11 mouse cellular contexts compared by ENCODE assay signal in the genomic region with DNA sequence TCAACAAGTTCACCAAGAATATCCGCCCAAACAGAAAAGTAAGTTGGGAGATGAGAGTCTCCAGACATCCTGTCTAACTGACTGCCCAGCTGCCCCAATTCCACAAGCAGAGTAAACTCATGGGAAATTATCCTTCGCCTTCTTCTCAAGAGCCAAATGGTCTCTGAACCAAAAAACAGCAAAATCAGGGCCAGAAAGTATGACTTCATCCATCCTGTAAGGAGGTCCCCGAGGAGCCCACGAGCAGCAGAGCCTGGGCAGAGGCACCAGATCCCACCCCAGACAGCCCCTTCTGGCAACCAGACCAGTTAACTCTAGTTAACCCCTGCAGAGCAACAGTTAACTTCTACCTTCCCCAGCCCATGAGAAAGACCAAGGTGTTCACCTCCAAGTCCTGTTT. TPM values are rescaled to one million over a fixed set of nuclear protein-coding genes. Genes with fewer than 3 reads are reported as not detected.
DNase-seq lines count a peak whose midpoint lies in the region; ATAC-seq and TF ChIP-seq lines count a peak whose summit lies in the region.
"Had no signal": no experiment of that assay in that cellular context is flagged by ENCODE, and none has a peak within 500 bp of the region (broad histone marks: within the 10 kb centered on the region; RNA-seq: fewer than 3 reads in every experiment).

No protein-coding gene starts in this region.

- 61% methylated on average over 4 of the region's 4 CpGs for WGBS in kidney, postnatal 0 days
- 64% methylated on average over 4 of the region's 4 CpGs for WGBS in liver, postnatal 0 days (ENCODE audit: insufficient replicate concordance)

- H3K4me1 ChIP-seq in kidney, postnatal 0 days (replicated peaks; ENCODE audit: insufficient read depth, low read length): peaks cover 16% of the 10 kb centered on the region; the same call in 1 of the 2 replicates
- peaks cover 26% of the 10 kb centered on the region for H3K4me1 ChIP-seq in liver, postnatal 0 days (ENCODE audit: insufficient read depth)

- peak overlapping the region; percentile 65 for H3K27ac ChIP-seq in kidney, postnatal 0 days
- peak overlapping the region; percentile 37; the same call in 1 of the 2 replicates for H3K27ac ChIP-seq in liver, postnatal 0 days (ENCODE audit: low read depth)

- no peak overlapping the region for H3K4me2 ChIP-seq in kidney, postnatal 0 days (ENCODE audit: low read length)
- H3K4me2 ChIP-seq in liver, postnatal 0 days (ENCODE audit: low read depth, low read length): no peak overlapping the region

- no peak for TF ChIP-seq EP300 in liver, postnatal 0 days (IDR thresholded peaks at IDR 0.05; ENCODE audit: low read depth)

- intact Hi-C loops in heart, postnatal 25 days (cut with DNase I): no loop called here

- no peak for DNase-seq in kidney, postnatal 0 days (ENCODE audit: low spot score)
- no peak for DNase-seq in kidney, adult 18-20 months
- DNase-seq in gastrocnemius, postnatal 25 days: peak; percentile 55
- peak; percentile 41 for DNase-seq in heart, postnatal 25 days (ENCODE audit: low spot score)
- no peak for DNase-seq in liver, postnatal 0 days
- DNase-seq in urinary bladder, postnatal 10 days (ENCODE audit: low spot score): no peak
- DNase-seq: kidney, postnatal 36 days; lung, postnatal 4 days; right cerebral cortex, adult 18-20 months had no signal

- TF ChIP-seq CTCF in kidney, postnatal 0 days (IDR thresholded peaks at IDR 0.05; ENCODE audit: low read depth): no peak
- TF ChIP-seq CTCF in liver, postnatal 0 days (IDR thresholded peaks at IDR 0.05; ENCODE audit: low read depth): no peak

- no peak overlapping the region for H3K9ac ChIP-seq in kidney, postnatal 0 days (ENCODE audit: low read depth, low read length)
- no peak overlapping the region for H3K9ac ChIP-seq in liver, postnatal 0 days (replicated peaks)

- no peak overlapping the region for H3K4me3 ChIP-seq in kidney, postnatal 0 days (replicated peaks; ENCODE audit: low read depth, low read length)
- no peak overlapping the region for H3K4me3 ChIP-seq in liver, postnatal 0 days (ENCODE audit: low read depth, low read length)

- peaks cover 26% of the 10 kb centered on the region for H3K36me3 ChIP-seq in kidney, postnatal 0 days (ENCODE audit: insufficient read depth, low read length)
- peaks cover 7% of the 10 kb centered on the region for H3K36me3 ChIP-seq in liver, postnatal 0 days (replicated peaks; ENCODE audit: insufficient read depth, low read length)

- ATAC-seq in kidney, postnatal 0 days (replicated peaks; ENCODE audit: low FRiP score, low read depth): no peak
- ATAC-seq in liver, postnatal 0 days: no peak
- no peak for ATAC-seq in inflammation-experienced regulatory T-cells, adult 6 months
- no peak for ATAC-seq in megakaryocyte-erythroid progenitor cell, adult 5-6 weeks (replicated peaks; ENCODE audit: low FRiP score, low TSS enrichment, poor library complexity, severe bottlenecking)

- no peaks in the 10 kb centered on the region; the same call in 1 of the 2 replicates for H3K9me3 ChIP-seq in kidney, postnatal 0 days (replicated peaks; ENCODE audit: low read length)
- H3K9me3 ChIP-seq in liver, postnatal 0 days (ENCODE audit: low read length): peaks cover 3% of the 10 kb centered on the region; the same call in 1 of the 2 replicates

- no peaks in the 10 kb centered on the region for H3K27me3 ChIP-seq in kidney, postnatal 0 days (ENCODE audit: insufficient read depth, low read length)
- no peaks in the 10 kb centered on the region for H3K27me3 ChIP-seq in liver, postnatal 0 days (ENCODE audit: insufficient read depth, low read length)

RNA-seq across cellular contexts. Expression of gene Igf2r, which starts 29.9 kb away (rescaled TPM):
- 16.1 and 16.7 TPM in 2 replicates for polyA plus RNA-seq in kidney, postnatal 0 days (2015; fragmentation: Nextera tagmentation; extraction: Ambion mirVana)
- 10 to 100 TPM; 44.6 to 45.8 TPM for total RNA-seq in gastrocnemius, postnatal 25 days (2021)
- total RNA-seq in heart, postnatal 25 days (2021): 100 to 1,000 TPM in 1 of 2 experiments, 10 to 100 TPM in 1; 99.0 to 108 TPM
- 4.5 and 6.5 TPM in 2 replicates for polyA plus RNA-seq in liver, postnatal 0 days (2015; fragmentation: Nextera tagmentation; extraction: Ambion mirVana)
- 10 to 100 TPM; 14.8 to 40.1 (median 36.0) TPM for polyA plus RNA-seq in inflammation-experienced regulatory T-cells, adult 6 months (2017; shearing (Covaris generic))
- 10.2 and 14.0 TPM in 2 replicates for total RNA-seq in megakaryocyte-erythroid progenitor cell, adult 5-6 weeks (2014; fragmentation: Nextera tagmentation)
- total RNA-seq in megakaryocyte-erythroid progenitor cell, adult 5-6 weeks (2017): 15.3 and 19.7 TPM in 2 replicates

Comparison
In these comparisons a context has a peak if more than half of its experiments do, and no peak if none do; other contexts are left out.
1. DNase-seq: peak in gastrocnemius, postnatal 25 days (single experiment) and heart, postnatal 25 days (single experiment); none in kidney, postnatal 0 days (single experiment), kidney, adult 18-20 months (single experiment), liver, postnatal 0 days (single experiment) and urinary bladder, postnatal 10 days (single experiment).